Mouse (Mus musculus) layer of hippocampus, adult 9-10 months (tissue): ENCODE measurements around the gene Timm13.

Source experiments
- DNase-seq: peaks from one replicate; pipeline ENCODE4 v3.0.0; 2022; ENCODE audit warnings: low spot score

Gene Timm13

GRCm38 (mm10) chr10:80862305-80862704 is 38.5 kb downstream of the Timm13 start:
- DNase-seq = no peak

- DNase-seq = no peak
Measured at GRCm38 (mm10) chr10:80858350-80858935, 42.3 kb downstream of the Timm13 start.

- no peak for DNase-seq
Measured at GRCm38 (mm10) chr10:80857848-80858247, 42.9 kb downstream of the Timm13 start.

GRCm38 (mm10) chr10:80857386-80857785 is 43.4 kb downstream of the Timm13 start:
- DNase-seq = no peak

- no peak for DNase-seq
Measured at GRCm38 (mm10) chr10:80856908-80857307, 43.9 kb downstream of the Timm13 start.

- no peak for DNase-seq
Measured at GRCm38 (mm10) chr10:80856267-80856666, 44.5 kb downstream of the Timm13 start.

GRCm38 (mm10) chr10:80855749-80856073 is 45.1 kb downstream of the Timm13 start:
- no peak for DNase-seq

- peak; percentile 91 for DNase-seq
Measured at GRCm38 (mm10) chr10:80854913-80855748, 45.6 kb downstream of the Timm13 start, which contains the start of the genes Lsm7 and Sppl2b. TSS of gene Lsm7 (minus strand) at chr10:80855209. TSS of gene Sppl2b (plus strand) at chr10:80855275.
